Mouse (Mus musculus): ENCODE measurements around the gene Klhl23. TPM values are rescaled to one million over a fixed set of nuclear protein-coding genes. Genes with fewer than 3 reads are reported as not detected.
"Not testable (repeated sequence)": the region's sequence is repeated elsewhere in the genome, so short reads cannot be mapped to it uniquely, and the experiment has no call there.

Gene Klhl23
- total RNA-seq (2021): 10 to 100 TPM; 54.4 to 57.9 TPM

DNA sequence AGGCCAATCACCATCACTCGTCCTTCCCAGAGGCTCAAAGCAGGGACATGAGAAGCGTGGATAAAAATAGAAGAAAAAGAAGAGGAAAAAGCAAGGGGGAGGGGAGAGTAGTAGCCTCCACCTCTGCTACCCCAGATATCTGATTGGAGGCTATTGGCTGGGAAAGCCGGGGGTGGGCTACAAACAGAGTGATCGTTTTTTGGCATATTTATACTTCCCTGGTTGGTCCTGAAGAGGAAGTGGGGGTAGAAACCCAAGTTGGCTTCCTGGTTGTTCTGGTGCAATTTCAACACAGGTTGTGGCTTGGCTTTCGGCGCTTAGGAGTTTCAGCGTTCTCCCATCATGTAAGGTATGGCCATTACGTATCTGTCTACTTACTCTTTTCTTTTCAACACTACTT lies at the start of gene Klhl23:
Klhl23 (plus strand) TSS at position 234 of the 400 bp plus-strand sequence.
- intact Hi-C loops (cut with DNase I): loop anchor here (2.0 to 5.0 kb wide), 2 partner anchors 34 to 39 kb away; partner anchors contain the start of genes Ccdc173, Phospho2 and Ssb
- DNase-seq (ENCODE audit: low spot score in 2 of 2): no peak

DNA sequence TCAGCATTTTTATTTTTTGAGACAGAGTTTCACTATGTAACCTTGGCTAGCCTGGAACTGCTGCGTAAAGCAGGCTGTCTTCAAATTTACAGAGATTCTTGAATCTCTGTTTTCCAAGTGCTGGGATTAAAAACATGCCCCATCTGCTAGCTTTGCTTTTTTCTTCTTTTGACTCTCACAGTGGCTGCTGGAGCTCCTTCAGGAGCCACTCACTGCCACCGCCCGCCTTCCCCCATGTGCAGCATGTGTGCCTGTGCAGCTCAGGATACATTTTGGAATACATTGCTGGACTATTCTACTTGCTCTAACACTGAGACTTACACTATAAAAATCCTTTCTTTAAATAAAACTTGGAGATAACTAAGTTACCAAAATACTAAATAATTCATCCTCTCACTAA lies 48.4 kb upstream of the Klhl23 start:
- peak; percentile 23 to 36 for DNase-seq (ENCODE audit: low spot score in 2 of 2)
- intact Hi-C loops (cut with DNase I): no loop called here

DNA sequence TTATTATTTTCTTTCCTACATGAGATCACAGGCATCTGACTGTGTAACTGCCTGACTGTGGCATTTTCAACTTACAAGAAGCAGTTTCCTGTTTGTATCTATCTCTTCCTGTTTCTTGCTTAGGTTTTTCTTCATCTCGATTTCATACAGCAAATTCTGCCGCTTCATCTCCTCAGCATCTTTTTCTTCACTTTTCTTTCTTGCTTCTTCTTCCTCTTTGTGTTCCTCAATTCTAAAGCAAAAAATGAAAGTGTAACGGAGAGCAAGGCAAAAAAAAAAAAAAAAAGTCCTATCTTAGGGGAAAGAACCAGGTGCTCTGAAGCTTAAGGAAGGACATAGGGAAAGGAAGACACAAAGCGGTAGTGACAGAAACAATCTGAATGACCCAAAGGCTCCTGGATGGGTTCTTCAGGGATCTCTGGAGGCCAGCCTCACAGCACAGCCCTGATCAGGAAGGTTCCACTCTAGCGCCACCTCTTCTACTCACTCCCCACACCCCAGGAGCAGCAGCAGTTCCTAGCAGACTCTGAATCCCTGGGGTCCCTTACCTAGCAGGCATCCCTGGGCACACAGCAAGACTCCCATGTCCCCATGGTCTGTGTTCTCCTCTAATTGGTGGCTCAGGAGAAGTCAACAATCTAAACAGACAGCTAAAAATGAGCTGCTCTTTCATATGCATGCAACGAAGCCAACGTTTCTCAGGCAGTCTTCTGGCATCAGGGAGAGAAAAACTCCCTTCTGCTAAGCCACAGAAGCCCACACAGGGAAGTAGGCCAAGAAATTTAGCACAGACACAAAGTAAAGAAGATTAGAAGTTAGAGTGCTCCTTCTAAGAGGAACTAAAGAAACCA lies 43.5 kb upstream of the Klhl23 start:
- DNase-seq (ENCODE audit: low spot score in 2 of 2): peak; percentile 28 to 45

DNA sequence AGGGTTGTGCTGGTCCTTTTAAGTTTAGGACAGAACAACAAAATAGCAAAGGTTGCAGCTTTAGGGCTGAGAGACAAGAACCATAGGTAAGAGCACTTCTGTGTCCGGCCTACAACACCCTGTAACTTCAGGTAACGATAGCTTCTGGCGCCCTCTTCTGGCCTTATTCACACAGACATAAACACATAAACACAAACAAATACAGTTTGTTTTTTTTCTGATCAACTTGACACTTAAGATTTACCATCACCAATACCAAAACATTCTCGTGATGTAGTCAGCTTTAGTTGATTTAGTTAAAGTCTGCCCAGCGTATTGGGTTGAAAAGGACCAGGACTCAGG lies 42.9 kb upstream of the Klhl23 start:
- intact Hi-C loops (cut with DNase I): no loop called here
- DNase-seq (ENCODE audit: low spot score in 2 of 2): no peak

More for the DNA sequence above, 43.5 kb upstream of the Klhl23 start:
- intact Hi-C loops (cut with DNase I): no loop called here

DNA sequence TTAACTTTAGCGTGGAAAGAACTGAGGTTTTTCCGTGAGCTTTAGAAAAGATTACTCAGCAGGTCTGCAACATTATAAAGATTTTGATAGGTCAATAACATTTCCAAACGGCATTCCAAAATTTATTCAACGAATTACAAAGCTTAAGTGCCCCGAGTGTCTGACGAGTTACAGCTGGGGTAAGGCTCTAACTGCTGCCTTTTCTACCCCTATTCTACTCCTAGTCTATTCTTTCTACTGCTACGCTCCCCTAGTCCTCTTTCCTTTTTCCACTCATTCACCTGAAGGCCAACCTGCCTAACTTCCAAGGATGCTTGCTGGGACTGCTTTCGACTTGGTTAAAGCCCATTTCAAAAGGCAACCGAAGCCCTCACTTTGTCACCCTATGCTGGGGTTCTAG lies 32.8 kb upstream of the Klhl23 start:
- intact Hi-C loops (cut with DNase I): loop anchor here (2.0 to 5.0 kb wide), 2 partner anchors 33 to 66 kb away; partner anchors contain the start of genes Klhl23 and Ppig
- no peak for DNase-seq (ENCODE audit: low spot score in 2 of 2)

DNA sequence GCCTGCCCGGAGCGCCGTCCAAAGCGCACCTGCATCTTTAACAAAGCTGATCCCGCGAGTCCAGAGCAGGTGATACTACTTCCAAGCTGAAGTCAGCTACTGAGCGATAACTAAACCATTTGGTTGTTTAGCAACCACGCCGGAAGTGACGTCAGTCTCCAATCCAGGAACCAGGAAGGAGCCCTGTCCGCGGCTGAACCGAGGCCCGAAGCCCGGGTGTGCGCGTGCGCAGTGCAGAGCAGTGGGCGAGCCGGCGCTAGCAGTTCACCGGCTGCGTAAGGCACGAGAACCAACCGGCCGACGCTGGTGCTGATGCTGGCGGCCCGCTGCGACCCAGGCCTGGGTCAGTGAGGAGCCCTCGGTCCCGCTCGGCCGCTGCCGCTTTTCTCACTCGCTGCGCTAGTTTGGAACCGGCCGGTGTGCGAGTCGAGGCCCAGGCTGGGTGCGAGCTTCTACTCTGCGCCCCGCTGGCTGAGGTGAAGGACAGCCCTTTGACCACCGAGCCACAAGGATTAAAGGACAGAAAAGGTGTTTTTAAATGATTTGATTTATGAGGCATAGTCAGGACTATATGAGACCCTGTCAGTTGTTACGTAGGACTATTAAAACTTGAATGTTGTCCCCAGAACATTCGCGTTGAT lies 32.2 kb upstream of the Klhl23 start, which contains the start of the genes Ccdc173 and Phospho2:
Ccdc173 (minus strand) TSS at position 147 of the 641 bp plus-strand sequence.
Phospho2 (plus strand) TSS at position 195 of the 641 bp plus-strand sequence.
- DNase-seq (ENCODE audit: low spot score in 2 of 2): peak; percentile 97 to 98
- intact Hi-C loops (cut with DNase I): loop anchor here (2.0 to 10.0 kb wide), 3 partner anchors 33 to 75 kb away; partner anchors contain the start of genes Klhl23, Ppig and Ssb

DNA sequence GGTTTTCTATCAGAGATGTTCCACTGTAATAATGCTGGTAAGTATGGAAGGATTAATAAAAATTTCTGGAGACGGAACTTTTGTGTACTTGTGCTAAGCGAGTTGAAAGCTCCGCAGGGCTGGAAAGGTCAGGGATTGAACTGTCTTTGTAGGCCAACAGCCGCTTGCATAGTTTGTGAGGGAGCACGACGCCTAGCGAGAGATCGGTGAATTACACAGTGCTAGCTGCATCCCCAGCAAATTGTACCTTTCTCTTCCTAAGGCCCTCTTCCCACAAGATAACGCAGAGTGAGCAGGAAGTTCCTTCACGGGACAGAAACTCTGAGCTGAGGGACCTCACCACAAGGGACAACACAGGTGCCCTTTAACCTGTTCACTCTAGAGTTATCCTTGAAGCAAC lies 31.5 kb upstream of the Klhl23 start:
- intact Hi-C loops (cut with DNase I): loop anchor here (10.0 kb wide), 1 partner anchor 75 kb away; the partner anchor contains the start of gene Ssb
- DNase-seq (ENCODE audit: low spot score in 2 of 2): peak; percentile 80 to 84

DNA sequence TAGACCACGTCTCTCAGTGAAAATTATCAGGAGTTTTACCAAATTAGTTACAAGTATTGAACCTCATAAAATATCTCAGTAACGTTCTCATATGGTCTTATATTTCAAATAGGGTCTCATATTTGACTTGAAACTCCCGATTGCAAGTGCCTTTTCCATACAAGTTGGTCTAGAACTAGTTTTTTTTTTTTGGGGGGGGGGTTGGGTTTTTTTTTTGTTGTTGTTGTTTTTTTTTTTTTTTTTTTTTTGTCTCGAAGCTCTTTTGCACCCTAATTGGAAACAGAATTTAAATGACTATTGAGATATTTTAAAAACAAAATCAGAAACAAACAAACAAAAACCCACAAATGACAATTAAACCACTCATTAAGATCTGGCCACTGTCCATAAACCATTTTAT lies 31.0 kb upstream of the Klhl23 start:
- intact Hi-C loops (cut with DNase I): loop anchor here (10.0 kb wide), 1 partner anchor 74 kb away; the partner anchor contains the start of gene Ssb
- no peak for DNase-seq (ENCODE audit: low spot score in 2 of 2)

DNA sequence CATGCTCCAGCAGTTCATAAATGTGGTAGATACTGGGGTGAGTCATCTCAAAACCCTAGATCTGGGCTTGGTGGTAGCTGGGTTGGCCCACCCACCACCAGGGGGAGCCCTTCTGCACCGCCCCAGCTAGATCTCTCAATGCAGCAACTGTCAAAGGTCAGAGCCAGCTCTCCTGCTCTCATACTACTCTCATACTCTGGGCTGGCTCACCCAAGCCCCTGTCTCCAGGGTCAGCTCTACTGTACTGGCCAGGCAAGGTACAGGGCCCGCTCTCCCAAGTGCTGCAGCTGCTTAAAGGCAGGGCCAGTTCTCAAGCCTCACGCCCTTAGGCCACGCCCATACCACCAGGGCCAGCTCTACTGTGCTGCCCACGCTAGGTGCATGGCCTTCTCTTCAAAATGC lies 18.8 kb upstream of the Klhl23 start:
- intact Hi-C loops (cut with DNase I): no loop called here
- no peak for DNase-seq (ENCODE audit: low spot score in 2 of 2)

DNA sequence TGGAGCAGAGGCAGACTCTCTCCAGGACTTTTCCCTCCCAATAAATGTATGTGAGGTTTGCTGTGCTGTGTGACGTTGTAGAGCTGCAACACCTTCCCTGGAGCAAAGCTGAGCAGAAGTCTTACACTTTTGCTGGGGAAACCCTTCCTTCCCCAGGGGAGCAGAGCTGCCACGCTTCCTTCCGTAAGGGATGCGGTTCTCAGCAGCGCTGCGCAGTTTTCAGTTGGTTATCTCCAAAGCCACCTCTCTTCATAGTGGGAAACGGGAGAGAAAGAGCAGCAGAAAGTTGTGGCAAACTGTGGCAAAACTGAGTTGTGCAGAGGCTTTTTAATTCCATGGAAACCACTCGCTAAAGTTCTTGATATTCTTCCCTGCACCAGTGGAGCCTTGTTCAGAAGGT lies 18.0 kb upstream of the Klhl23 start:
- intact Hi-C loops (cut with DNase I): no loop called here
- no peak for DNase-seq (ENCODE audit: low spot score in 2 of 2)

DNA sequence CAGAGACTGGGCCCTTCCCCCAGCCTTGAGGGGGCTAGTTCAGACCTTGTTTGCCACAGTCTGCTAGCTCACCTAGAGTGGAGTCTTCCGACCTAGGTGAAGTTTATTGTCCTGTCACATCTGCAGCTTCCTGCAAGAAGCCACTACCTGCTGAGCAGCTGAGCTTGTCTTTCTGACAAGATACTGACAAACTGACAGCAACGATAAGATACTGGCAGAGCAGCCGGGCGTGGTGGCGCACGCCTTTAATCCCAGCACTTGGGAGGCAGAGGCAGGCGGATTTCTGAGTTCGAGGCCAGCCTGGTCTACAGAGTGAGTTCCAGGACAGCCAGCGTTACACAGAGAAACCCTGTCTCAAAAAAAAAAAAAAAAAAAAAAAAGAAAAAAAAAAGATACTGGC lies 17.1 kb upstream of the Klhl23 start:
- DNase-seq (ENCODE audit: low spot score in 2 of 2); intact Hi-C loops (cut with DNase I): not testable (repeated sequence)

DNA sequence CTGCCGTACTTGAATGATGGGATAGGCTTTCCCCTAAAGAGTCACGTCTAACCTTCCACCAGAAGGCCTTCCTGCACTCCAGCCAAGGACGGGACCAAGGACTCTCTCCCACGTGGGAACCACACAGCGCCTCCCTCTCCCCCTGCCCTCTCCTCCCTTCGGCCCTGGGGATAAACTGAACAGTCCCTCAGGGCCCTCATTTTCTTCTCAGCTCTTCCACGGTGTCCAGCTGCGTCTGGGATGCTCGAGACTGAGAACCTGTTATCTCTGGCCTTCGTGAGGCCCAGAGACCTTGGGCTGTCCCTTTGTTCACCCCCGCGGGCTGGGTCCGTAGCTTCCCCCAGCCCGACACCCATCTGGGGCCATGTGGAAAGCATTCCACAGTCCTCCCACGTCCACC lies 11.6 kb upstream of the Klhl23 start:
- no peak for DNase-seq (ENCODE audit: low spot score in 2 of 2)
- intact Hi-C loops (cut with DNase I): no loop called here

DNA sequence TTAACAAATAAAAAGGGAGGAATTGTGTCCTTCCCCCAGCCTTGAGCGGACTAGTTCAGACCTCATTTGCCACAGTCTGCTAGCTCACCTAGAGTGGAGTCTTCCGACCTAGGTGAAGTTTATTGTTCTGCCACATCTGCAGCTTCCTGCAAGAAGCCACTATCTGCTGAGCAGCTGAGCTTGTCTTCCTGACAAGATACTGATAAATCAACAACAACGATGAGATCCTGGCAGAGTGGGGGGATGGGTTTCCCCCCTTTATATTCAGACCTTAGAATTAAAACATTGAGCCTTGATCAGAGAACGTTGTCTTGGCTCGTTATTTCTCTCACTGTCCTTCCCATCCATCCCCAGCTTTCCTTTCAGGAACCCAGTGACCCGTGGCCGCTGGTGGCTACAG lies 10.4 kb upstream of the Klhl23 start:
- intact Hi-C loops (cut with DNase I): not testable (repeated sequence)

DNA sequence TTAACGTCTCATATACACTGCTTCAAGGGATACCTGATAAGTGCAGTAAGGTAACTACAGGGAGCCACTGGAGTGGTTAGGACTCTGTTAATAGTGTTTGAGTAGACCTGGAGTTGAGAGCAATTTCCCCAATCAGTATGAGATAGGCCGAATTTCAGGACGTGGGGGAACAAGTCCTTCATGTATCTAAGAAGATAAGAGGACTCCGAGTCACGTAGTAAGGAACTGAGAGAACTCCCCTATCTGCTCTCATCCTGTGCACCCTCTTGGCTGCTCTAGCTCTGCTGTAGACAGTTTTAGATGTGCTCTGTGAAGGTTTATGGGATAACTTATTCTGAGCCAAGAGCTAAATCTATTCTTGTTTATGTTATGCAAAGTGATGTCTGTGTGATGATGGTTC lies 5.2 kb upstream of the Klhl23 start:
- no peak for DNase-seq (ENCODE audit: low spot score in 2 of 2)
- intact Hi-C loops (cut with DNase I): no loop called here

More for the DNA sequence above, 10.4 kb upstream of the Klhl23 start:
- DNase-seq (ENCODE audit: low spot score in 2 of 2): not testable (repeated sequence)

DNA sequence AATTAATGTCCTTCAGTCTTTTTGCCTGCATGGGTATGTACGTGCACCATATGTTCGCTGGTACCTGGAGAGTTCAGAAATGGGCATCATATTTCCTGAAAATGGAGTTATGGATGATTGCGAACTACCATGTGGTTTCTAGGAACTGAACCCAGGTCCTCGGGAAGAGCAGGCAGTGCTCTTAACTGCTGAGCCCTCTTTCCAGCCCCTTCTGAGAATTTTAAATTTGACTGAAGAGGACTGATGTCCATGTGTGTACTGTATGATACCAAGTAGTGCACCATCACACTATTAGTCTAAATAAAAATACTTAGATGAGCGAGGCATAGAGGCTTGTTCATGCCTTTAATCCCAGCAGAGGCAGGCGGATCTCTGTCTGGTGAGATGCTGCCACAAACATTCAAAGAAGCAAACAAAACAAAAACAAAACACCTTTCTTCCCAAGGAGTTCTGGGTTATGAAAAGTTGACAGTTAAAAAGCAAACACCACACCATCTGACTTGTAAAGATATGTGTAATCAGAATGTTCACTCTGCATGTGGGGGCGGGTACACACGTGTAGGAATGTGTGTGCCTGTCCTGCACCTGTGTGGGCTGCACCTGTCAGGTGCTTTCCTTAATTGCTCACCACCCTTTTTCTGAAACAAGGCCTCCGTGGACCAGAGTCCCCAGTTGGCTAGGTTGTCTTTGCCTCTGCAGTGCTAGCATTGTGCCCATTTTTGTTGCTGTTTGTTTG lies 3.2 kb upstream of the Klhl23 start:
- intact Hi-C loops (cut with DNase I): no loop called here
- no peak for DNase-seq (ENCODE audit: low spot score in 2 of 2)

DNA sequence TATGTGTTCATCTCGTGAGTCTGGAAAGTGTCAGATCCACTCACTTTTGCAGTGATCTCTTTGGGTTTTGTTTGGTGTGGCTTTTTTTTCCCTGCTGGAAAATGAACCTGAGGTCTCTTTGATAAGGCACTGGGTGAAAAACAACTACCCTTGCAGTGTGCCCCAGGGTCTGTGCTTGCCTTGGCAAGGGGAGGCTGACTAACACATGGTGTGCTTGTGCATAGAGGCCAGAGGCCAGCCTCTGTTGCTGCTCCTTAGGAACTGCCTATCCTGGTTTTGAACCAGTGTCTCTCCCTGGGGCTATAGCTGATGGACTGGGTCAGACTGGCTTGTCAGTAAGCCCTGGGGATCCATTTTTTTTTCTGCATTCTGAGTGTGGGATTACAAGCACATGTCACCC lies 1.5 kb upstream of the Klhl23 start:
- intact Hi-C loops (cut with DNase I): loop anchor here (5.0 kb wide), 1 partner anchor 33 kb away; the partner anchor contains the start of genes Ccdc173 and Phospho2
- no peak for DNase-seq (ENCODE audit: low spot score in 2 of 2)

DNA sequence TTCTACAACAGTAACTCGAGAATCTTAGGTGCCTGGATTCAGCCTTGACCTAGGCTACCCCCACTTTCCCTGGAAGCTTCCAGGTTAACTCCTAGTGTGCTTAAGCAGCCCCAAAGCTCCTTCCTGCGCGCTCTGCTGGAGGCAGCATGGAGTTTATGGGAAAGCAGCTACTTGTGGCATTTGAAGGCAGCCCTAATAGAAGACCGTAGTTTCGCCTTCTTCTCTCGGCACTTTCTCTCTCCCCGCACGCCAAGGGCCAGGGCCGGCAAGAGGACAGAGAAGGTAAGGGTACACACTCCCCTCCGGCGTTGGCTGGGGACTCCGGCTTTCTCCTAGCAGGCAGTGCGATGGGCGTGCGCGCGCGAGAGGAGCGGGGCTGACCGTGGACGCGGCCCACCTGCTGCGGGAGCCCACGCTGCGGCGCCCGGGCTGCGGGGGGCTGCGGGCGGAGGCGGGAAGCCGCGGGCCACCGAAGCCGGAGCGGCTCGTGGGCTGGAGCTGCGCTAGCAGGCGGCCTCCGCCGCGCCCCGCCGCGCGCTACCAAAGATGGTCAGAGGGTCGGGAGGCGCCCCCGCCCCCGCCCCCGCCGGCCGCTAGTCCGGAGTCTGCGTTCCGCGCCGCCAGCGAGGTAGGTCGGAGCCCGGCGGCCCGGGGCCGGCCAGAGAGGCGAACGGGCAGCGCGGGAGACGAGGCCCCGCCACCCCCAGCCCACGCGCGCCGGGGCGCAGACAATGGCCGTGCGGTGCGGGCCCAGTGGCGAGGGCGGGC lies 801 bp downstream of the Klhl23 start:
- peak; percentile 64 for DNase-seq (ENCODE audit: low spot score in 2 of 2)
- intact Hi-C loops (cut with DNase I): loop anchor here (2.0 to 5.0 kb wide), 2 partner anchors 35 to 38 kb away; partner anchors contain the start of genes Ccdc173, Phospho2 and Ssb

DNA sequence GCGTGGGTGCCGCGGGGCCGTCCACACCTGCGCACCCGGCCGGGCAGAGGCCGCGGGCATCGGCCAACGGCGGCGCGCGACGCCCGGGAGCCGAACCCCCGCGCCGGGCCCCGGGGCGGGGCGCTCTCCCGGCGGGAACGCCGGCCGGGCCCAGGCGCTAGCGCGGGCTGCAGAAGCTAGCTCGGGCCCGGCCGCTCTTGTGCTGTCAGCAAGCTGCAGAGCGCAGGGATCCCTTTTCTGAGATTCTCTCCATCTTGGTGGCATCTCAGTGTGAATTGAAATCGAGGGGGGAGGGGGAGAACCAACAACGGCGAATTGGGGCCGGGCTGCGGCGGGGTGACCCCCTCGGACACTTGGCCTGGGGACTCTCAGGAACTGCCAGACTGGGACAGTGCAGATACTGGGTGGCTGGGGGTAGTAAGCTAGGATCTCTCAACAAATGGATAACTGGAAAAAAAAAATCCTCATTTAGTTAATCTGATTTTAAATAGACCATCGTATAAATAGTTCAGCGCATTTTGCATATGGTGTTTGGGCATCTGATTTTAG lies 1.5 kb downstream of the Klhl23 start:
- peak in 1 of 2 experiments; percentile 49 for DNase-seq (ENCODE audit: low spot score in 2 of 2)
- intact Hi-C loops (cut with DNase I): loop anchor here (2.0 to 5.0 kb wide), 2 partner anchors 36 to 38 kb away; partner anchors contain the start of genes Ccdc173, Phospho2 and Ssb
